8 mouse cellular contexts compared by ENCODE assay signal in the genomic region with DNA sequence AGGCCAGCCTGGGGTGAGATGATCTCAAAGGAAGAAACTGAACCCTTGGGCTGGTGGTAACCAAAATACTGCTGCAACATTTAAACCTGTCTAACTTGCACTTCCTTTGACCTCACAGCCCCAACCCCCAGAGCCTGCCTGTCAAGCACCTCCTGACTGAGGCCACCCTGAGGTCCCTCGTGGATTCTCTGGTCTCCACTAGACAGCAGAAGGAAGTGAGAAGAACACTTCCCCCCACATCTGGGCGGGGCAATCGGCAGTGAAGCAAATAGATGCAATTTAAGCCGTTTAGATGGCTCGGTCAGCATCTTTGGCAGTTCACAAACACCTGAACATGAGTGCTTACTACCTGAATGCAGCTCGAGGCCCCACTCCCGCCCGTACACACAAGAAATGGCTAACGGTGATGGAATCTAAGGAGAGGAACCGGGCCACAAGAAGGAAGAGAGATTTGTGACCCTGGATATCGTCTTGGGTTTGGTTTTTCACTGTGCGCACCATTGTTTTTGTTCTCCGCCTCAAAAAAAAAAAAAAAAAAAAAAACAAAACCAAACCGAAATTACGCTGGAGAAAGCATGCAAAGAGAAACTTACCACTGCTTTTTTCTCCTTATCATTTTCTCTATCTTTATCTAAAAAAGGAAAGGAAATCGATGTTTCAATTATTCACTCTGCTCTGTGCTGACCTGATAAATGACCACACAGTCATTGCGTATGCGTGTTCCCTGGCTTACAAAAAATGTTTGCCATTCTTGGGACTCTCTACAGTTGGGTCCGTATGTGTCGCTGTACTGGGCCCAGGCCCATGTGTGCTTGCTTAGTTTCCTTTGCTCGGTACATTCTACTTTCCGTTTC. TPM values are rescaled to one million over a fixed set of nuclear protein-coding genes. Genes with fewer than 3 reads are reported as not detected.
DNase-seq lines count a peak whose midpoint lies in the region; ATAC-seq and TF ChIP-seq lines count a peak whose summit lies in the region.

No protein-coding gene starts in this region.

- H3K4me2 ChIP-seq in heart, embryonic 14.5 days (ENCODE audit: low read length), result peak overlapping the region; percentile 89

- H3K27ac ChIP-seq in bone marrow, adult 2 months (ENCODE audit: control insufficient read depth, insufficient read depth, low read depth, low read length, poor library complexity), result peak overlapping the region; percentile 96
- H3K27ac ChIP-seq in heart, embryonic 14.5 days (replicated peaks in 1 of 2; ENCODE audit: control insufficient read depth in 1 of 2, insufficient read depth in 1 of 2, low read depth in 2 of 2, low read length in 2 of 2), result no peak overlapping the region
- peak overlapping the region; percentile 95 for H3K27ac ChIP-seq in macrophage

- no peak for TF ChIP-seq POLR2A in bone marrow, adult 2 months (IDR thresholded peaks at IDR 0.05; ENCODE audit: borderline replicate concordance, control insufficient read depth, low read depth, low read length)

- H3K79me2 ChIP-seq in macrophage (ENCODE audit: inconsistent target), result peaks cover 41% of the 10 kb centered on the region

- peak overlapping the region; percentile 90 for H3K9ac ChIP-seq in heart, embryonic 14.5 days (ENCODE audit: low read length)

- H3K4me1 ChIP-seq in bone marrow, adult 2 months (ENCODE audit: control insufficient read depth, insufficient read depth, low read length), result peaks cover 5% of the 10 kb centered on the region; the same call in 1 of the 2 replicates
- H3K4me1 ChIP-seq in heart, embryonic 14.5 days (ENCODE audit: control insufficient read depth in 2 of 2, insufficient read depth in 2 of 2, low read length in 2 of 2), result peaks cover 10 to 20% of the 10 kb centered on the region in 2 experiments

- DNase-seq in CD4-positive, CD25-positive, alpha-beta regulatory T cell, adult 2 months (ENCODE audit: low read depth, low spot score), result peak; percentile 83
- DNase-seq in kidney, postnatal 10 days, result peak; percentile 50
- peak; percentile 95 for DNase-seq in spleen, postnatal 36 days (ENCODE audit: low spot score in 2 of 2)
- no peak for DNase-seq in gastrocnemius, postnatal 10 days
- no peak for DNase-seq in frontal cortex, postnatal 14 days (ENCODE audit: low spot score in 2 of 2)

- TF ChIP-seq CTCF in bone marrow, adult 2 months (IDR thresholded peaks at IDR 0.05; ENCODE audit: control insufficient read depth, insufficient read depth, low read length), result no peak

- ATAC-seq in heart, embryonic 14.5 days (ENCODE audit: insufficient number of reproducible peaks, insufficient read depth, low FRiP score, low read depth), result no peak

- 5% methylated on average over 22 of the region's 22 CpGs for WGBS in bone marrow, adult 2 months
- 67% methylated on average over 22 of the region's 22 CpGs for WGBS in heart, embryonic 14.5 days
- WGBS in macrophage (ENCODE audit: missing documents), result 15% methylated on average over 21 of the region's 22 CpGs

- H3K27me3 ChIP-seq in heart, embryonic 14.5 days (ENCODE audit: control insufficient read depth, insufficient read depth, low read length), result no peaks in the 10 kb centered on the region

- H3K9me3 ChIP-seq in heart, embryonic 14.5 days (ENCODE audit: control insufficient read depth, low read length), result no peaks in the 10 kb centered on the region

- peaks cover 28% of the 10 kb centered on the region for H3K36me3 ChIP-seq in heart, embryonic 14.5 days (ENCODE audit: control insufficient read depth, insufficient read depth, low read length)
- H3K36me3 ChIP-seq in macrophage (ENCODE audit: inconsistent target), result peaks cover 31% of the 10 kb centered on the region

- H3K4me3 ChIP-seq in bone marrow, adult 2 months (replicated peaks; ENCODE audit: control insufficient read depth, low read depth, low read length), result peak overlapping the region; percentile 73
- H3K4me3 ChIP-seq in heart, embryonic 14.5 days (ENCODE audit: control insufficient read depth in 1 of 2, insufficient read depth in 1 of 2, low read depth in 1 of 2, low read length in 2 of 2), result peak overlapping the region; percentile 84 to 93
- peak overlapping the region; percentile 91 for H3K4me3 ChIP-seq in macrophage (ENCODE audit: inconsistent target)

RNA-seq across cellular contexts. Expression of a gene that starts 1.1 kb away (rescaled TPM):
- polyA plus RNA-seq in bone marrow, adult 2 months (2011; ENCODE audit: insufficient read depth, insufficient read length, low replicate concordance, missing spikeins), result 14.5 and 32.7 TPM in 2 replicates
- polyA plus RNA-seq in heart, embryonic 14.5 days (2014; fragmentation: Nextera tagmentation; extraction: Ambion mirVana), result 12.9 and 13.7 TPM in 2 replicates
- 100 to 1,000 TPM in 14 of 26 experiments, 10 to 100 TPM in 12; 24.7 to 267 (median 117) TPM for total RNA-seq in macrophage (2018; cell fraction: chromatin; rRNA removed)
- total RNA-seq in macrophage (2018; cell fraction: cytosol; rRNA removed), result 10 to 100 TPM; 32.5 to 79.3 (median 54.9) TPM
- 100 to 1,000 TPM in 6 of 26 experiments, 10 to 100 TPM in 20; 22.0 to 164 (median 80.2) TPM for total RNA-seq in macrophage (2018; cell fraction: nucleus; rRNA removed)
- polyA plus RNA-seq in macrophage (2018), result 50.8 to 58.2 TPM (median 53.7 TPM) in 3 replicates
- total RNA-seq in gastrocnemius, postnatal 10 days (2021), result 1 to 10 TPM; 5.6 to 7.6 TPM

RNA-seq across cellular contexts. Expression of a gene that starts 3.4 kb away (rescaled TPM):
- polyA plus RNA-seq in bone marrow, adult 2 months (2011; ENCODE audit: insufficient read depth, insufficient read length, low replicate concordance, missing spikeins), result 12.0 and 63.8 TPM in 2 replicates
- 27.9 and 30.8 TPM in 2 replicates for polyA plus RNA-seq in heart, embryonic 14.5 days (2014; fragmentation: Nextera tagmentation; extraction: Ambion mirVana)
- total RNA-seq in macrophage (2018; cell fraction: chromatin; rRNA removed), result 100 to 1,000 TPM in 13 of 26 experiments, 10 to 100 TPM in 13; 40.2 to 199 (median 103) TPM
- total RNA-seq in macrophage (2018; cell fraction: cytosol; rRNA removed), result 10 to 100 TPM; 35.1 to 55.6 (median 41.7) TPM
- total RNA-seq in macrophage (2018; cell fraction: nucleus; rRNA removed), result 100 to 1,000 TPM in 8 of 26 experiments, 10 to 100 TPM in 18; 44.8 to 179 (median 72.1) TPM
- polyA plus RNA-seq in macrophage (2018), result 22.6 to 77.8 TPM (median 52.8 TPM) in 3 replicates
- 10 to 100 TPM in 1 of 2 experiments, 1 to 10 TPM in 1; 6.6 to 10.1 TPM for total RNA-seq in gastrocnemius, postnatal 10 days (2021)

RNA-seq across cellular contexts. Expression of a gene that starts 45.7 kb away (rescaled TPM):
- polyA plus RNA-seq in bone marrow, adult 2 months (2011; ENCODE audit: insufficient read depth, insufficient read length, low replicate concordance, missing spikeins), result not detected in 2 replicates
- polyA plus RNA-seq in heart, embryonic 14.5 days (2014; fragmentation: Nextera tagmentation; extraction: Ambion mirVana), result not detected in 2 replicates
- total RNA-seq in macrophage (2018; cell fraction: chromatin; rRNA removed), result not detected
- not detected for total RNA-seq in macrophage (2018; cell fraction: cytosol; rRNA removed)
- total RNA-seq in macrophage (2018; cell fraction: nucleus; rRNA removed), result not detected
- not detected in 3 replicates for polyA plus RNA-seq in macrophage (2018)
- total RNA-seq in gastrocnemius, postnatal 10 days (2021), result not detected

Comparison
In these comparisons a context has a peak if more than half of its experiments do, and no peak if none do; other contexts are left out.
1. DNase-seq: peak in CD4-positive, CD25-positive, alpha-beta regulatory T cell, adult 2 months (single experiment), kidney, postnatal 10 days (single experiment) and spleen, postnatal 36 days (2 of 2); none in gastrocnemius, postnatal 10 days (single experiment) and frontal cortex, postnatal 14 days (0 of 2).
2. H3K27ac ChIP-seq: peak in bone marrow, adult 2 months (single experiment) and macrophage (single experiment); none in heart, embryonic 14.5 days (0 of 2).
3. Peak in every context shown above with its lines, with median percentiles within 50 percentile points of each other: H3K4me3 ChIP-seq.